Mouse (Mus musculus): ENCODE data around the gene Stub1. TPM values are rescaled to one million over a fixed set of nuclear protein-coding genes. Genes with fewer than 3 reads are reported as not detected.

The Stub1 gene
- polyA plus RNA-seq, 1 experiment: 81.1 TPM

DNA sequence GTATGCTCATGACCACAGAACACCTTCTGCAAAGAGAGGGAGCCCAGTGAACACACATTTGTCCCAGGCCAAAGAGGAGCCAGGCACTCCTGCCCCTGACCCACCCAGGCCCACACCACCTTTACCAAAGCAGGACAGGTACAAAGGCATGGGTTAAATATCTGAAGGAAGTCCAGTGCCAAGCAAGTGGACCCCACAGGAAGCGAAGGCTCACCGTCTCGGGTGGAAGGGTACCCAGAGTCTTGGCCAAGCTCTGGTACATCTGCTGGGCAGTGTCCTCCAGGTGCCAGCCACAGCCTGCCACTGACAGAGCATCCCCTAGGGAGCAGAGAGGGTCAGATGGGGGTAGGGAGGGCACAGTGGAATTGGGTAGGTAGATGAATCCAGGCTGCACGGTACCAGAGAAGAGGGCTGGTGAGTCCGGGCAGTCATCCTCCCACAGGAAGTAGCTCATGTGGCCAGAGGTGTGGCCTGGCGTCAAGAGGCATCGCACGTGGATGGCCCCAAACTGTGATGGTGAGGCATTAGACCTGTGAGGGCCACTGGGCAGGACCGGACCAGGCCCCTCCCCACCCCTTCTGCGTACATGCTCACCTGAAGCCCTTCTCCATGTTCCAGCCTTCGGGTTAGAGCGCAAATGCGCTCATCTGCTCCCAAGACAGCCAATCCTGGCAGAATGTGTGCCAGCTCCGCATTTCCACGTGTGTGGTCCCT lies 49.2 kb downstream of the Stub1 start:
- H3K27ac ChIP-seq (ENCODE audit: control insufficient read depth, insufficient read depth, low read depth, low read length): no peak overlapping the region
- H3K27me3 ChIP-seq (ENCODE audit: control insufficient read depth, insufficient read depth, low read length): no peaks in the 10 kb centered on the region
- no peak for TF ChIP-seq CTCF (IDR thresholded peaks at IDR 0.05; ENCODE audit: control insufficient read depth, insufficient read depth, insufficient replicate concordance, low read depth, low read length)
- TF ChIP-seq POLR2A (IDR thresholded peaks at IDR 0.05; ENCODE audit: control insufficient read depth, low read depth, low read length): no peak
- H3K4me3 ChIP-seq (ENCODE audit: control insufficient read depth, low read depth, low read length): no peak overlapping the region
- peaks cover 11% of the 10 kb centered on the region for H3K4me1 ChIP-seq (ENCODE audit: control insufficient read depth, insufficient read depth, low read length)
- H3K36me3 ChIP-seq (ENCODE audit: control insufficient read depth, insufficient read depth, low read length): peaks cover 3% of the 10 kb centered on the region

DNA sequence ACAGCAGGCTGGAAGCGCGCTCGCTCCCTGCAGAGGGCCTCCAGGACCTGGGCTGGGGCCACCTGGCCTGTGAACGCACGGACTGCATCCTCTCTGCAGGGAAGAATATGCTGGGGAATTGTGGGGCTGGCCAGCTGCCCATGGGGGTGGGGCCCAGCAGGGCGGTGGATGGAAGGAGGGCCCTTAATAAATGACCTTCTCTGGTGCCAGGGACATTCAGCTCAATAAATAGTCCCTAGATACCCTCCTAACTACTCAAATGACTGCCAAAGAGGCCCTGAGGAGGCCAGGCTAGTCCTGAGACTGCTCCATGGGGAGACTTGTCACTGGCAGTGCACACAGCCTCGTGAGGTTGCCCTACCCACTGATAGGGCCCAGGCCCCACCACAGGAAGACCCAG lies 50.1 kb downstream of the Stub1 start:
- Histone ChIP-seq H3K36me3 (ENCODE audit: control insufficient read depth, insufficient read depth, low read length) (peaks cover 3% of the 10 kb centered on the region), H3K4me1 (ENCODE audit: control insufficient read depth, insufficient read depth, low read length) (peaks cover 11% of the 10 kb centered on the region), H3K27ac (ENCODE audit: control insufficient read depth, insufficient read depth, low read depth, low read length) (no peak overlapping the region), H3K27me3 (ENCODE audit: control insufficient read depth, insufficient read depth, low read length) (no peaks in the 10 kb centered on the region), H3K4me3 (ENCODE audit: control insufficient read depth, low read depth, low read length) (no peak overlapping the region)
- no peak for TF ChIP-seq POLR2A (IDR thresholded peaks at IDR 0.05; ENCODE audit: control insufficient read depth, low read depth, low read length)
- no peak for TF ChIP-seq CTCF (IDR thresholded peaks at IDR 0.05; ENCODE audit: control insufficient read depth, insufficient read depth, insufficient replicate concordance, low read depth, low read length)

DNA sequence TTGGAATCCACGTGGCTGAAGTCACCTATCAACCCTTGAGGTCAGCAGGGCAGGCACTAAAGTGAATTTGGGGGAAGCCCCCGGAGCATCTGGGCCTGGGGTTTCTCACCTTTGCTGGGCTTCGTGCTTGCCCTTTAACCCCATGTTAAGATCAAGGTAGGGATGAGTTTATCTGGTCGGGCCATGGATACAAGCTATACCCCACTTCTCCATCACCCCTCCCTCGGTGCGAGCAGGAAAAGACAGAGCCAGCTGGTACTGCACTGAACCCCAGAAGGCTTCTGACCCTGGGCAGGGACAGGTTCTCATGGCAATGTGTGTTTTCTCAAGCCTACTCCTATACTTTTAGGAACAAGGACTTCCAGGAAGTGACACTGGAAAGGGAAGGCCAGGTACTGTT lies 51.9 kb downstream of the Stub1 start:
- Histone ChIP-seq H3K4me1 (ENCODE audit: control insufficient read depth, insufficient read depth, low read length) (peaks cover 11% of the 10 kb centered on the region), H3K27ac (ENCODE audit: control insufficient read depth, insufficient read depth, low read depth, low read length) (no peak overlapping the region), H3K36me3 (ENCODE audit: control insufficient read depth, insufficient read depth, low read length) (peaks cover 5% of the 10 kb centered on the region), H3K27me3 (ENCODE audit: control insufficient read depth, insufficient read depth, low read length) (no peaks in the 10 kb centered on the region), H3K4me3 (ENCODE audit: control insufficient read depth, low read depth, low read length) (no peak overlapping the region)
- no peak for TF ChIP-seq POLR2A (IDR thresholded peaks at IDR 0.05; ENCODE audit: control insufficient read depth, low read depth, low read length)
- no peak for TF ChIP-seq CTCF (IDR thresholded peaks at IDR 0.05; ENCODE audit: control insufficient read depth, insufficient read depth, insufficient replicate concordance, low read depth, low read length)

Other genes starting within 250 kb of the Stub1 start
- gene Gng13, start 116.2 kb downstream of the Stub1 start, polyA plus RNA-seq (2012; rRNA removed): 0.44 and 0.84 TPM in 2 replicates
- gene Chtf18, start 106.0 kb downstream of the Stub1 start, polyA plus RNA-seq (2012; rRNA removed): 16.1 and 18.9 TPM in 2 replicates
- 8.3 and 9.8 TPM in 2 replicates for gene Rpusd1, start 105.7 kb downstream of the Stub1 start, polyA plus RNA-seq (2012; rRNA removed)
- 0.65 and 1.0 TPM in 2 replicates for gene Mslnl, start 97.4 kb downstream of the Stub1 start, polyA plus RNA-seq (2012; rRNA removed)
- gene Msln, start 79.0 kb downstream of the Stub1 start, polyA plus RNA-seq (2012; rRNA removed): 0.63 and 0.82 TPM in 2 replicates
- 17.9 and 20.3 TPM in 2 replicates for gene Narfl, start 59.6 kb downstream of the Stub1 start, polyA plus RNA-seq (2012; rRNA removed)
- gene Haghl, start 47.7 kb downstream of the Stub1 start, polyA plus RNA-seq (2012; rRNA removed): 81.1 and 83.4 TPM in 2 replicates
- gene Ccdc78, start 46.8 kb downstream of the Stub1 start, polyA plus RNA-seq (2012; rRNA removed): 1.3 and 1.6 TPM in 2 replicates
- 49.8 and 55.5 TPM in 2 replicates for gene Fam173a, start 40.5 kb downstream of the Stub1 start, polyA plus RNA-seq (2012; rRNA removed)
- gene AC134908.4, start 37.7 kb downstream of the Stub1 start, polyA plus RNA-seq (2012; rRNA removed): not detected in 2 replicates
- 19.4 and 21.1 TPM in 2 replicates for gene Metrn, start 36.3 kb downstream of the Stub1 start, polyA plus RNA-seq (2012; rRNA removed)
- 6.2 and 7.1 TPM in 2 replicates for gene Fbxl16, start 24.3 kb downstream of the Stub1 start, polyA plus RNA-seq (2012; rRNA removed)
- 35.8 and 36.0 TPM in 2 replicates for gene Wdr24, start 9.8 kb downstream of the Stub1 start, polyA plus RNA-seq (2012; rRNA removed)
- 16.4 and 18.6 TPM in 2 replicates for gene Jmjd8, start 4.5 kb downstream of the Stub1 start, polyA plus RNA-seq (2012; rRNA removed)
- gene Rhbdl1, start 3.9 kb upstream of the Stub1 start, polyA plus RNA-seq (2012; rRNA removed): 2.1 and 2.7 TPM in 2 replicates
- 9.0 and 11.2 TPM in 2 replicates for gene Gm20683, start 8.4 kb upstream of the Stub1 start, polyA plus RNA-seq (2012; rRNA removed)
- 37.5 and 38.7 TPM in 2 replicates for gene Rhot2, start 11.4 kb upstream of the Stub1 start, polyA plus RNA-seq (2012; rRNA removed)
- gene Wdr90, start 28.1 kb upstream of the Stub1 start, polyA plus RNA-seq (2012; rRNA removed): 49.9 and 54.9 TPM in 2 replicates
- 28.2 and 28.8 TPM in 2 replicates for gene Mcrip2, start 35.4 kb upstream of the Stub1 start, polyA plus RNA-seq (2012; rRNA removed)
- 49.8 and 56.2 TPM in 2 replicates for gene Mettl26, start 41.7 kb upstream of the Stub1 start, polyA plus RNA-seq (2012; rRNA removed)
- gene Wfikkn1, start 47.5 kb upstream of the Stub1 start, polyA plus RNA-seq (2012; rRNA removed): 0.96 and 0.98 TPM in 2 replicates
- gene Rab40c, start 86.3 kb upstream of the Stub1 start, polyA plus RNA-seq (2012; rRNA removed): 30.2 and 31.9 TPM in 2 replicates
- 21.4 and 24.4 TPM in 2 replicates for gene Pigq, start 111.5 kb upstream of the Stub1 start, polyA plus RNA-seq (2012; rRNA removed)
- 0.40 and 0.69 TPM in 2 replicates for gene Nhlrc4, start 111.6 kb upstream of the Stub1 start, polyA plus RNA-seq (2012; rRNA removed)
- gene A930017K11Rik, start 119.2 kb upstream of the Stub1 start, polyA plus RNA-seq (2012; rRNA removed): 0.10 and 0.20 TPM in 2 replicates
- 20.1 and 22.1 TPM in 2 replicates for gene Capn15, start 152.4 kb upstream of the Stub1 start, polyA plus RNA-seq (2012; rRNA removed)
- 35.2 and 37.5 TPM in 2 replicates for gene Rab11fip3, start 236.2 kb upstream of the Stub1 start, polyA plus RNA-seq (2012; rRNA removed)

All from testis, adult 2 months (tissue).